Mouse (Mus musculus): ENCODE measurements around the gene E2f2. TPM values are rescaled to one million over a fixed set of nuclear protein-coding genes. Genes with fewer than 3 reads are reported as not detected.

E2f2 gene
- polyA plus RNA-seq, 1 experiment from 2014 or later: 1.3 TPM

DNA sequence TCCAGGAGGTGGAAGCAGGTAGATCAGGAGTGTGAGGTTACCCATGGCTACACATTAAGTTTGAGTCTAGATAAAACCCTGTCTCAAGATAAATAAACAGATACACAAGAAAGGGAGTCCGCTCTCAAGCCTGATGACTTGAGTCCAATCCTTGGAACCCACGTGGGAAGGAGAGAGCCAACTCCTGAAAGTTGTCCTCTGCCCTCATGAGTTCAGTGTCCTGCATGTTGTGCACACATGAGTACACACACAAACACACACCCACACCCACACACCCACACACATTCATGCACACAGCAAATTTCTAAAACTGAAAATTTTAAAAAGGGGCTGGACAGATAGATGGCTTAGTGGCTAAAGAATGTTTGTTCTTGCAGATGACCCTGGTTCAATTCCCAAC is 32.6 kb downstream of the E2f2 start:
- ATAC-seq (ENCODE audit: low FRiP score) (no peak), DNase-seq (ENCODE audit: low spot score) (no peak)
- H3K4me1 ChIP-seq (replicated peaks; ENCODE audit: control insufficient read depth, insufficient read depth, low read length): peaks cover 9% of the 10 kb centered on the region
- no peak overlapping the region for H3K9ac ChIP-seq
- no peaks in the 10 kb centered on the region for H3K27me3 ChIP-seq (ENCODE audit: control insufficient read depth, insufficient read depth, low read length)
- H3K27ac ChIP-seq: no peak overlapping the region
- no peaks in the 10 kb centered on the region for H3K9me3 ChIP-seq (ENCODE audit: control insufficient read depth, low read length)
- WGBS: 79% methylated on average over 2 of the region's 2 CpGs
- no peaks in the 10 kb centered on the region for H3K36me3 ChIP-seq (replicated peaks; ENCODE audit: control insufficient read depth, insufficient read depth)
- H3K4me2 ChIP-seq (replicated peaks): no peak overlapping the region
- no peak overlapping the region for H3K4me3 ChIP-seq (replicated peaks; ENCODE audit: low read length)

GRCm38 (mm10) chr4:136206033-136206893 is 34.1 kb downstream of the E2f2 start, which contains the start of gene Asap3:
TSS of gene Asap3 (plus strand) at chr4:136206365.
- ATAC-seq (ENCODE audit: low FRiP score) (peak; percentile 90), DNase-seq (ENCODE audit: low spot score) (peak; percentile 85)
- no peaks in the 10 kb centered on the region for H3K9me3 ChIP-seq (ENCODE audit: control insufficient read depth, low read length)
- no peaks in the 10 kb centered on the region for H3K27me3 ChIP-seq (ENCODE audit: control insufficient read depth, insufficient read depth, low read length)
- peak within 1 kb of the TSS; percentile 96 for H3K4me2 ChIP-seq (replicated peaks)
- under 1% methylated on average over 50 of the region's 54 CpGs for WGBS
- no peak within 1 kb of the TSS for H3K27ac ChIP-seq
- peak within 1 kb of the TSS; percentile 58 for H3K4me3 ChIP-seq (replicated peaks; ENCODE audit: low read length)
- H3K36me3 ChIP-seq (replicated peaks; ENCODE audit: control insufficient read depth, insufficient read depth): no peaks in the 10 kb centered on the region
- H3K4me1 ChIP-seq (replicated peaks; ENCODE audit: control insufficient read depth, insufficient read depth, low read length): peaks cover 9% of the 10 kb centered on the region
- peak within 1 kb of the TSS; percentile 75 for H3K9ac ChIP-seq

- H3K4me2 ChIP-seq (replicated peaks): peak overlapping the region; percentile 96
- ATAC-seq (ENCODE audit: low FRiP score): 0 out of 2 replicates have a peak, but pooled peaks have one; percentile 12
- no peaks in the 10 kb centered on the region for H3K36me3 ChIP-seq (replicated peaks; ENCODE audit: control insufficient read depth, insufficient read depth)
- DNase-seq (ENCODE audit: low spot score): no peak
- no peak overlapping the region for H3K27ac ChIP-seq
- WGBS: 6% methylated on average over 6 of the region's 6 CpGs
- peaks cover 9% of the 10 kb centered on the region for H3K4me1 ChIP-seq (replicated peaks; ENCODE audit: control insufficient read depth, insufficient read depth, low read length)
- H3K9me3 ChIP-seq (ENCODE audit: control insufficient read depth, low read length): no peaks in the 10 kb centered on the region
- peak overlapping the region; percentile 58 for H3K4me3 ChIP-seq (replicated peaks; ENCODE audit: low read length)
- peak overlapping the region; percentile 75 for H3K9ac ChIP-seq
- no peaks in the 10 kb centered on the region for H3K27me3 ChIP-seq (ENCODE audit: control insufficient read depth, insufficient read depth, low read length)
Observed at GRCm38 (mm10) chr4:136206943-136207342, 34.7 kb downstream of the E2f2 start.

DNA sequence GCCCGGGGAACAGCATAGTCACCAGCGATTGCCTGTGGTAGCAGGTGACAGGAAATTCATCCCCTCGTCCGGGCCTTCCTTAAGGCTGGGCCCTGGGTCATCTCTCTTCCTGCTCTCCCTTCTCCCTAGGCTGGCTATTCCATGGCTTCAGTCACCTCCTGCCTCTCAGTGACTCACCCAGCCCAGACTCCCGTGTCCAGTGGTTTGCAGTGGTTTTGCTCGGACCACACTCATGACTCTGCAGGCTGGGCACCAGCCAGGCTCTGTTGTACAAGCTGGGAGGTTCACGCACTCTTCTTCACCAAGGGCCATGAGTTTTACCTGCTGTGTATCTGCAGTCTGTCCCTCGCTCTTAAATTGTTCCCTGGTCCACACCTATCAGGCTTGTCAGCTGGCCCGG is 38.7 kb downstream of the E2f2 start:
- no peak overlapping the region for H3K27ac ChIP-seq
- no peaks in the 10 kb centered on the region for H3K27me3 ChIP-seq (ENCODE audit: control insufficient read depth, insufficient read depth, low read length)
- DNase-seq (ENCODE audit: low spot score): no peak
- H3K4me3 ChIP-seq (replicated peaks; ENCODE audit: low read length): no peak overlapping the region
- peaks cover 9% of the 10 kb centered on the region for H3K4me1 ChIP-seq (replicated peaks; ENCODE audit: control insufficient read depth, insufficient read depth, low read length)
- H3K9me3 ChIP-seq (ENCODE audit: control insufficient read depth, low read length): no peaks in the 10 kb centered on the region
- H3K36me3 ChIP-seq (replicated peaks; ENCODE audit: control insufficient read depth, insufficient read depth): no peaks in the 10 kb centered on the region
- no peak for ATAC-seq (ENCODE audit: low FRiP score)
- WGBS: 82% methylated on average over 9 of the region's 9 CpGs
- H3K4me2 ChIP-seq (replicated peaks): no peak overlapping the region
- H3K9ac ChIP-seq: no peak overlapping the region

DNA sequence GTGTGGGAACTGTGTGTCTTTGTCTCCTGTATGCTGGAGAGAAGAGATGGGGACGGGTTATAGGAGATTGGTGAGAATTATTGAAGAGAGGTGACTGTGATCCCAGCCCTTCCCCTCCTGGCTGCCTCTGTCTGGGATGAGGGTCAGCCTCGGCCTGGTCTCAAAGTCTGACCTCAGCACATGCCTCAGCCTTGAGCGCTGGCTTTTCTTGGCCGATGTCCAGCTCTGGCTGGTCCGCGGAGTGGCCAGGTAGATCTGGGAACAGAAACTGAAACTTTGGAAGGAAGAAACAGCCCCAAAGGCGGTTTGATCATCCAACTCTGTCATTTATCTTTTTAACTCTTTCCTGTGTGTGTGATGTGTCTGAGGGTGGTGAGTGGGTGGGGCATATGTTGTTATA is 41.4 kb downstream of the E2f2 start:
- H3K27me3 ChIP-seq (ENCODE audit: control insufficient read depth, insufficient read depth, low read length): no peaks in the 10 kb centered on the region
- no peak overlapping the region for H3K9ac ChIP-seq
- no peaks in the 10 kb centered on the region for H3K9me3 ChIP-seq (ENCODE audit: control insufficient read depth, low read length)
- H3K27ac ChIP-seq: no peak overlapping the region; the same call in 1 of the 2 replicates
- H3K4me2 ChIP-seq (replicated peaks): no peak overlapping the region
- WGBS: 74% methylated on average over 7 of the region's 7 CpGs
- H3K4me3 ChIP-seq (replicated peaks; ENCODE audit: low read length): no peak overlapping the region
- H3K4me1 ChIP-seq (replicated peaks; ENCODE audit: control insufficient read depth, insufficient read depth, low read length): peaks cover 8% of the 10 kb centered on the region
- DNase-seq (ENCODE audit: low spot score) (no peak), ATAC-seq (ENCODE audit: low FRiP score) (no peak)
- no peaks in the 10 kb centered on the region for H3K36me3 ChIP-seq (replicated peaks; ENCODE audit: control insufficient read depth, insufficient read depth)

DNA sequence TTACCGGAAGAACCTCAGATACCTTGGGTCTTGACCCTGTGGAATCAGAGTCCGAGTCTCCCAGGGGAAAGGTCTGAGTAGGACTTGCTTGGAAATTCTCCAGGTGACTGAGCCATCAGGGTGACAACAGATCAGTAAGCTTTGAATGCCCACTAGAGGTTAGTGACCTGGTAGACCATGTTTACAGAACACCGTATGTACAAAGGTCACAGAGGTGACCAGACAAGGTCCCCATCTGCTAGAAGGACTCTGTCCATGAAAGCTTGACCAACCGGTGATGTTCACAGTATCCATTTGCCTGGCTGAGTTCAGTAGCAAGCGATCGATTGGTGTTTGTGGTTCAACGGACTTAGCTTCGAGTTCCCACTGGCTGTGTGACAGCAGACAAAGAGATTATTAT is 42.6 kb downstream of the E2f2 start:
- H3K27me3 ChIP-seq (ENCODE audit: control insufficient read depth, insufficient read depth, low read length): no peaks in the 10 kb centered on the region
- H3K36me3 ChIP-seq (replicated peaks; ENCODE audit: control insufficient read depth, insufficient read depth): no peaks in the 10 kb centered on the region
- ATAC-seq (ENCODE audit: low FRiP score) (no peak), DNase-seq (ENCODE audit: low spot score) (no peak)
- H3K4me2 ChIP-seq (replicated peaks): no peak overlapping the region
- H3K4me1 ChIP-seq (replicated peaks; ENCODE audit: control insufficient read depth, insufficient read depth, low read length): peaks cover 14% of the 10 kb centered on the region
- no peaks in the 10 kb centered on the region for H3K9me3 ChIP-seq (ENCODE audit: control insufficient read depth, low read length)
- H3K4me3 ChIP-seq (replicated peaks; ENCODE audit: low read length): no peak overlapping the region
- WGBS: 88% methylated on average over 8 of the region's 8 CpGs
- H3K9ac ChIP-seq: no peak overlapping the region
- no peak overlapping the region for H3K27ac ChIP-seq

DNA sequence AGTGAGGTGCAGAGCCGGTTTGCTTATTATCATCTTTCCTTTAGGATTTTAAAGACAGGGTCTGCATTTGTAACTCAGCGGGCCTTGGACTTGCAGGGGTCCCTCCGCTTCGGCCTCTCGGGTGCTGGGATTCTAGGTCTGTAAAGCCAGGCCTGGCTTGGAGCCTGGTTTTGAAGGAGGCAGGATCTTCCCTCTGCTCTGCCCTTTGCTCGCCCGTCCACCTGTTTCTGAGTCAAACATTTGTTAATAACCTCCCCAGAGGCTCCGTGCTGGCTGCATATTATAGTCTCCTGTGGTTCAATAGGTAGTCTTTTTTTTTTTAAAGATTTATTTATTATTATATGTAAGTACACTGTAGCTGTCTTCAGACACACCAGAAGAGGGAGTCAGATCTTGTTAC is 43.4 kb downstream of the E2f2 start:
- no peak overlapping the region for H3K9ac ChIP-seq
- no peak for DNase-seq (ENCODE audit: low spot score)
- no peak overlapping the region for H3K4me2 ChIP-seq (replicated peaks)
- no peak for ATAC-seq (ENCODE audit: low FRiP score)
- no peak overlapping the region for H3K4me3 ChIP-seq (replicated peaks; ENCODE audit: low read length)
- H3K27ac ChIP-seq: no peak overlapping the region
- peaks cover 14% of the 10 kb centered on the region for H3K4me1 ChIP-seq (replicated peaks; ENCODE audit: control insufficient read depth, insufficient read depth, low read length)
- no peaks in the 10 kb centered on the region for H3K9me3 ChIP-seq (ENCODE audit: control insufficient read depth, low read length)
- H3K27me3 ChIP-seq (ENCODE audit: control insufficient read depth, insufficient read depth, low read length): no peaks in the 10 kb centered on the region
- WGBS: 85% methylated on average over 8 of the region's 8 CpGs
- no peaks in the 10 kb centered on the region for H3K36me3 ChIP-seq (replicated peaks; ENCODE audit: control insufficient read depth, insufficient read depth)

DNA sequence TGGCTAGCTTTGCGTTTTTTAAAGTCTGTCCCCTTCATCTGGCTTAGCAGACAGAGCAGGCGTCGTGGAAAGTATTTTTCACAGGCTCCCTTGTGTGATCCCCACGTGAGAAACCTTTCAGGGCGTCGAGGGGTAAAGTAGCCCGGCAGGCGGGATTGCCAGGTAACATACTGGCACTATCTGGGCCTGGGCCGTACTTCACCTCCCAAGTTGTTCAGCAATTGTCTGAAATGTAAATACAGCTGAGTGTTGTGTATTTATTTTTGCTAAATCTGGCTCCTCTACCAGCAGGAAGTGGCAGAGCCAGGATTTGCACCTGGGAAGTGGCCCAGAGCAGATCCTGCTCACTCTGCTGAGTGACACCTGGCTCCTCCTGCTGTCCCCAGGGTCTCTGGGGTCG is 44.9 kb downstream of the E2f2 start:
- DNase-seq (ENCODE audit: low spot score): no peak

GRCm38 (mm10) chr4:136218595-136219214 is 46.5 kb downstream of the E2f2 start:
- WGBS: 4% methylated on average over 18 of the region's 18 CpGs
- Histone ChIP-seq H3K27me3 (ENCODE audit: control insufficient read depth, insufficient read depth, low read length) (no peaks in the 10 kb centered on the region; the same call in 1 of the 2 replicates), H3K27ac (peak overlapping the region; percentile 79), H3K9me3 (ENCODE audit: control insufficient read depth, low read length) (no peaks in the 10 kb centered on the region), H3K4me1 (replicated peaks; ENCODE audit: control insufficient read depth, insufficient read depth, low read length) (peaks cover 21% of the 10 kb centered on the region), H3K36me3 (replicated peaks; ENCODE audit: control insufficient read depth, insufficient read depth) (no peaks in the 10 kb centered on the region), H3K4me2 (replicated peaks) (peak overlapping the region; percentile 39), H3K4me3 (replicated peaks; ENCODE audit: low read length) (no peak overlapping the region), H3K9ac (peak overlapping the region; percentile 17; the same call in 1 of the 2 replicates)
- DNase-seq (ENCODE audit: low spot score): peak; percentile 57
- ATAC-seq (ENCODE audit: low FRiP score): peak; percentile 27; the same call in 1 of the 2 replicates

More for the DNA sequence above, 44.9 kb downstream of the E2f2 start:
- peak overlapping the region; percentile 14; the same call in 1 of the 2 replicates for H3K27ac ChIP-seq
- no peak overlapping the region for H3K9ac ChIP-seq
- H3K4me3 ChIP-seq (replicated peaks; ENCODE audit: low read length): no peak overlapping the region
- H3K9me3 ChIP-seq (ENCODE audit: control insufficient read depth, low read length): no peaks in the 10 kb centered on the region
- no peak for ATAC-seq (ENCODE audit: low FRiP score)
- peaks cover 14% of the 10 kb centered on the region for H3K4me1 ChIP-seq (replicated peaks; ENCODE audit: control insufficient read depth, insufficient read depth, low read length)
- H3K27me3 ChIP-seq (ENCODE audit: control insufficient read depth, insufficient read depth, low read length): no peaks in the 10 kb centered on the region; the same call in 1 of the 2 replicates
- 68% methylated on average over 10 of the region's 10 CpGs for WGBS
- H3K36me3 ChIP-seq (replicated peaks; ENCODE audit: control insufficient read depth, insufficient read depth): no peaks in the 10 kb centered on the region
- H3K4me2 ChIP-seq (replicated peaks): no peak overlapping the region

Measured in hindbrain, embryonic 14.5 days (tissue).